Comparison of ENCODE assay signal across 21 mouse cellular contexts in the genomic region with DNA sequence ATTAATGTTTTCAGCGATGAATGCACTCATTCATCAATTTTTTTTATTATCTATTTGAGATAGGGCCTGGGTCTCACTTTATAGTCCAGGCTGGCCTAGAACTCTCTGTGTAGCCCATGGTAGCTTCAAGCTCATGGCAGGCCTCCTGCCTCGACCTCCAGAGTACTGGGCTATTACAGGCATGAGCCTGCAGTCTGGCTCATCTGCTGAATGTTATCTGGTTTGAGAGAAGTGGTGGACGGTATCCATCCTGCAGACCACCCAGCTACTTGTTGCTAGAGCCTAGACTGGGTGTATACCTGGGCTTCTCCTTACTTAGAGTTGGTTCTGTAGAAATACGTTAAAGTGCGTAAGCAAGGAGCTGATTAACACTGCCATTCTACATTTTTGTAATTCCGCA. TPM values are rescaled to one million over a fixed set of nuclear protein-coding genes. Genes with fewer than 3 reads are reported as not detected.
A peak's percentile ranks its signal among the peaks of the same experiment; 100 is the strongest.
DNase-seq lines count a peak whose midpoint lies in the region; ATAC-seq and TF ChIP-seq lines count a peak whose summit lies in the region.
"Had no signal": no experiment of that assay in that cellular context is flagged by ENCODE, and none has a peak within 500 bp of the region (broad histone marks: within the 10 kb centered on the region; RNA-seq: fewer than 3 reads in every experiment).

No protein-coding gene starts in this region.

- H3K27ac ChIP-seq in liver, postnatal 0 days (ENCODE audit: low read depth), result no peak overlapping the region
- H3K27ac ChIP-seq in liver, embryonic 11.5 days (ENCODE audit: low read depth, low read length), result no peak overlapping the region
- H3K27ac ChIP-seq in stomach, postnatal 0 days (replicated peaks), result no peak overlapping the region
- H3K27ac ChIP-seq: forebrain, embryonic 10.5 days; forebrain, embryonic 13.5 days; heart, embryonic 13.5 days; hindbrain, embryonic 12.5 days; hindbrain, embryonic 15.5 days had no signal

- DNase-seq in liver, postnatal 0 days, result peak; percentile 2
- DNase-seq in liver, embryonic 11.5 days (ENCODE audit: low spot score), result no peak
- DNase-seq in urinary bladder, postnatal 4 days (ENCODE audit: low spot score in 2 of 2), result peak; percentile 12 to 26
- DNase-seq in urinary bladder, adult 2 months (ENCODE audit: low spot score), result no peak
- DNase-seq in stomach, postnatal 0 days (ENCODE audit: low spot score), result peak; percentile 4
- no peak for DNase-seq in right cerebral cortex, postnatal 36 days (ENCODE audit: low spot score in 2 of 2)
- DNase-seq: adrenal gland, adult 2 months; adrenal gland, postnatal 14 days; cerebellum, adult 11-12 months; cerebellum, adult 8-10 months; cerebellum, postnatal 14 days; gastrocnemius, postnatal 10 days; gastrocnemius, postnatal 36 days; heart, postnatal 14 days had no signal

- H3K4me2 ChIP-seq in liver, postnatal 0 days (ENCODE audit: low read depth, low read length), result no peak overlapping the region
- H3K4me2 ChIP-seq in liver, embryonic 11.5 days, result no peak overlapping the region
- H3K4me2 ChIP-seq in stomach, postnatal 0 days (replicated peaks; ENCODE audit: low read depth), result no peak overlapping the region
- H3K4me2 ChIP-seq: forebrain, embryonic 13.5 days; heart, embryonic 13.5 days; hindbrain, embryonic 12.5 days; hindbrain, embryonic 15.5 days had no signal

- TF ChIP-seq EP300 in liver, postnatal 0 days (IDR thresholded peaks at IDR 0.05; ENCODE audit: low read depth), result no peak
- no peak for TF ChIP-seq EP300 in stomach, postnatal 0 days (optimal IDR thresholded peaks at IDR 0.05)

- no peaks in the 10 kb centered on the region for H3K4me1 ChIP-seq in liver, postnatal 0 days (ENCODE audit: insufficient read depth)
- H3K4me1 ChIP-seq in liver, embryonic 11.5 days (replicated peaks; ENCODE audit: control insufficient read depth, insufficient read depth, low read length), result no peaks in the 10 kb centered on the region
- no peaks in the 10 kb centered on the region for H3K4me1 ChIP-seq in stomach, postnatal 0 days (replicated peaks; ENCODE audit: control insufficient read depth, insufficient read depth)
- H3K4me1 ChIP-seq: forebrain, embryonic 10.5 days; forebrain, embryonic 13.5 days; hindbrain, embryonic 12.5 days; hindbrain, embryonic 15.5 days had no signal

- no peak for ATAC-seq in liver, postnatal 0 days
- ATAC-seq in liver, embryonic 11.5 days (replicated peaks; ENCODE audit: low FRiP score), result no peak
- no peak for ATAC-seq in stomach, postnatal 0 days (ENCODE audit: low FRiP score, low TSS enrichment)
- ATAC-seq: CD4-positive, CD25-positive, alpha-beta regulatory T cell, adult 4 months; forebrain, embryonic 13.5 days; forebrain, embryonic 16.5 days had no signal

- H3K27me3 ChIP-seq in liver, postnatal 0 days (ENCODE audit: insufficient read depth, low read length), result no peaks in the 10 kb centered on the region
- H3K27me3 ChIP-seq in liver, embryonic 11.5 days (replicated peaks; ENCODE audit: control insufficient read depth, insufficient read depth, low read length), result no peaks in the 10 kb centered on the region
- no peaks in the 10 kb centered on the region for H3K27me3 ChIP-seq in stomach, postnatal 0 days (ENCODE audit: control insufficient read depth, insufficient read depth, low read length)
- H3K27me3 ChIP-seq: forebrain, embryonic 13.5 days; heart, embryonic 13.5 days; hindbrain, embryonic 12.5 days; hindbrain, embryonic 15.5 days had no signal

- no peak overlapping the region for H3K9ac ChIP-seq in liver, postnatal 0 days (replicated peaks)
- no peak overlapping the region for H3K9ac ChIP-seq in liver, embryonic 11.5 days (ENCODE audit: low read depth, low read length)
- H3K9ac ChIP-seq in stomach, postnatal 0 days (ENCODE audit: low read length), result no peak overlapping the region
- H3K9ac ChIP-seq: forebrain, embryonic 13.5 days; heart, embryonic 13.5 days; hindbrain, embryonic 12.5 days; hindbrain, embryonic 15.5 days had no signal

- no peaks in the 10 kb centered on the region for H3K9me3 ChIP-seq in liver, postnatal 0 days (ENCODE audit: low read length)
- no peaks in the 10 kb centered on the region for H3K9me3 ChIP-seq in liver, embryonic 11.5 days (ENCODE audit: control insufficient read depth, low read length)
- no peaks in the 10 kb centered on the region for H3K9me3 ChIP-seq in stomach, postnatal 0 days (ENCODE audit: control insufficient read depth, low read length)
- H3K9me3 ChIP-seq: forebrain, embryonic 10.5 days; forebrain, embryonic 13.5 days; heart, embryonic 13.5 days; hindbrain, embryonic 12.5 days; hindbrain, embryonic 15.5 days had no signal

- H3K36me3 ChIP-seq in liver, postnatal 0 days (replicated peaks; ENCODE audit: insufficient read depth, low read length), result peaks cover 17% of the 10 kb centered on the region; the same call in 1 of the 2 replicates
- H3K36me3 ChIP-seq in liver, embryonic 11.5 days (ENCODE audit: control insufficient read depth, insufficient read depth, low read length), result peaks cover under 1% of the 10 kb centered on the region; the same call in 1 of the 2 replicates
- H3K36me3 ChIP-seq in stomach, postnatal 0 days (ENCODE audit: control insufficient read depth, insufficient read depth, low read length), result peaks cover 4% of the 10 kb centered on the region; the same call in 1 of the 2 replicates

- no peak overlapping the region for H3K4me3 ChIP-seq in liver, postnatal 0 days (ENCODE audit: low read depth, low read length)
- no peak overlapping the region for H3K4me3 ChIP-seq in liver, embryonic 11.5 days (ENCODE audit: low read depth, low read length)
- no peak overlapping the region for H3K4me3 ChIP-seq in stomach, postnatal 0 days (ENCODE audit: low read depth, low read length)
- H3K4me3 ChIP-seq: forebrain, embryonic 10.5 days; forebrain, embryonic 13.5 days; heart, embryonic 13.5 days; hindbrain, embryonic 12.5 days; hindbrain, embryonic 15.5 days had no signal

- WGBS in liver, postnatal 0 days (ENCODE audit: insufficient replicate concordance), result 84% methylated on average over 6 of the region's 6 CpGs
- WGBS in liver, embryonic 11.5 days, result 89% methylated on average over 6 of the region's 6 CpGs
- 86% methylated on average over 6 of the region's 6 CpGs for WGBS in stomach, postnatal 0 days

- TF ChIP-seq CTCF in liver, postnatal 0 days (IDR thresholded peaks at IDR 0.05; ENCODE audit: low read depth), result no peak
- no peak for TF ChIP-seq CTCF in stomach, postnatal 0 days (IDR thresholded peaks at IDR 0.05; ENCODE audit: low read depth)

RNA-seq across cellular contexts. Expression of a gene that starts 22.5 kb away (rescaled TPM):
- polyA plus RNA-seq in liver, postnatal 0 days (2015; fragmentation: Nextera tagmentation; extraction: Ambion mirVana), result 26.7 and 28.4 TPM in 2 replicates
- 14.2 and 15.9 TPM in 2 replicates for polyA plus RNA-seq in liver, embryonic 11.5 days (2014; fragmentation: Nextera tagmentation; extraction: Ambion mirVana)
- 6.9 and 10.3 TPM in 2 replicates for polyA plus RNA-seq in urinary bladder, adult 2 months (2012; rRNA removed)
- polyA plus RNA-seq in stomach, postnatal 0 days (2015; fragmentation: Nextera tagmentation; extraction: Ambion mirVana), result 10.0 and 10.2 TPM in 2 replicates

RNA-seq across cellular contexts. Expression of a gene that starts 23.7 kb away (rescaled TPM):
- polyA plus RNA-seq in liver, postnatal 0 days (2015; fragmentation: Nextera tagmentation; extraction: Ambion mirVana), result 4.0 and 4.6 TPM in 2 replicates
- 8.7 and 9.2 TPM in 2 replicates for polyA plus RNA-seq in liver, embryonic 11.5 days (2014; fragmentation: Nextera tagmentation; extraction: Ambion mirVana)
- 95.2 and 99.4 TPM in 2 replicates for polyA plus RNA-seq in urinary bladder, adult 2 months (2012; rRNA removed)
- polyA plus RNA-seq in stomach, postnatal 0 days (2015; fragmentation: Nextera tagmentation; extraction: Ambion mirVana), result 10.1 and 11.1 TPM in 2 replicates

RNA-seq across cellular contexts. Expression of a gene that starts 39.0 kb away (rescaled TPM):
- polyA plus RNA-seq in liver, postnatal 0 days (2015; fragmentation: Nextera tagmentation; extraction: Ambion mirVana), result 285 and 302 TPM in 2 replicates
- polyA plus RNA-seq in liver, embryonic 11.5 days (2014; fragmentation: Nextera tagmentation; extraction: Ambion mirVana), result 366 and 391 TPM in 2 replicates
- 59.3 and 67.7 TPM in 2 replicates for polyA plus RNA-seq in urinary bladder, adult 2 months (2012; rRNA removed)
- polyA plus RNA-seq in stomach, postnatal 0 days (2015; fragmentation: Nextera tagmentation; extraction: Ambion mirVana), result 114 and 133 TPM in 2 replicates

RNA-seq across cellular contexts. Expression of a gene that starts 52.4 kb away (rescaled TPM):
- polyA plus RNA-seq in liver, postnatal 0 days (2015; fragmentation: Nextera tagmentation; extraction: Ambion mirVana), result 0.95 TPM in 2 replicates
- 1.6 and 2.0 TPM in 2 replicates for polyA plus RNA-seq in liver, embryonic 11.5 days (2014; fragmentation: Nextera tagmentation; extraction: Ambion mirVana)
- 4.4 and 5.3 TPM in 2 replicates for polyA plus RNA-seq in urinary bladder, adult 2 months (2012; rRNA removed)
- polyA plus RNA-seq in stomach, postnatal 0 days (2015; fragmentation: Nextera tagmentation; extraction: Ambion mirVana), result 3.6 and 3.8 TPM in 2 replicates

RNA-seq across cellular contexts. Expression of a gene that starts 55.5 kb away (rescaled TPM):
- polyA plus RNA-seq in liver, postnatal 0 days (2015; fragmentation: Nextera tagmentation; extraction: Ambion mirVana), result 4.3 and 6.3 TPM in 2 replicates
- 0.55 and 0.90 TPM in 2 replicates for polyA plus RNA-seq in liver, embryonic 11.5 days (2014; fragmentation: Nextera tagmentation; extraction: Ambion mirVana)
- polyA plus RNA-seq in urinary bladder, adult 2 months (2012; rRNA removed), result 48.5 and 56.6 TPM in 2 replicates
- polyA plus RNA-seq in stomach, postnatal 0 days (2015; fragmentation: Nextera tagmentation; extraction: Ambion mirVana), result 3.7 and 4.0 TPM in 2 replicates

Comparison
In these comparisons a context has a peak if more than half of its experiments do, and no peak if none do; other contexts are left out.
1. DNase-seq: peak in liver, postnatal 0 days (single experiment), urinary bladder, postnatal 4 days (2 of 2) and stomach, postnatal 0 days (single experiment); none in liver, embryonic 11.5 days (single experiment), urinary bladder, adult 2 months (single experiment) and right cerebral cortex, postnatal 36 days (0 of 2).